Mouse (Mus musculus) brain, embryonic 14.5 days (tissue): ENCODE results near the gene Lsg1.

Experiments used
- CTCF ChIP-seq: fragments of 200-500 bp; IDR thresholded peaks from 2 replicates; pipeline ENCODE4 v1.5.1; 2012; ENCODE audit warnings: inconsistent platforms, mild to moderate bottlenecking, moderate library complexity, borderline replicate concordance; ENCODE audit not compliant: insufficient read depth, insufficient read length; ENCODE audit errors: extremely low read depth
- POLR2A ChIP-seq: fragments of 200-500 bp; IDR thresholded peaks from 2 replicates; pipeline ENCODE4 v1.6.1; 2012; ENCODE audit warnings: mild to moderate bottlenecking, inconsistent platforms, borderline replicate concordance; ENCODE audit not compliant: poor library complexity, insufficient read depth, insufficient read length, severe bottlenecking; ENCODE audit errors: extremely low read depth

DNA sequence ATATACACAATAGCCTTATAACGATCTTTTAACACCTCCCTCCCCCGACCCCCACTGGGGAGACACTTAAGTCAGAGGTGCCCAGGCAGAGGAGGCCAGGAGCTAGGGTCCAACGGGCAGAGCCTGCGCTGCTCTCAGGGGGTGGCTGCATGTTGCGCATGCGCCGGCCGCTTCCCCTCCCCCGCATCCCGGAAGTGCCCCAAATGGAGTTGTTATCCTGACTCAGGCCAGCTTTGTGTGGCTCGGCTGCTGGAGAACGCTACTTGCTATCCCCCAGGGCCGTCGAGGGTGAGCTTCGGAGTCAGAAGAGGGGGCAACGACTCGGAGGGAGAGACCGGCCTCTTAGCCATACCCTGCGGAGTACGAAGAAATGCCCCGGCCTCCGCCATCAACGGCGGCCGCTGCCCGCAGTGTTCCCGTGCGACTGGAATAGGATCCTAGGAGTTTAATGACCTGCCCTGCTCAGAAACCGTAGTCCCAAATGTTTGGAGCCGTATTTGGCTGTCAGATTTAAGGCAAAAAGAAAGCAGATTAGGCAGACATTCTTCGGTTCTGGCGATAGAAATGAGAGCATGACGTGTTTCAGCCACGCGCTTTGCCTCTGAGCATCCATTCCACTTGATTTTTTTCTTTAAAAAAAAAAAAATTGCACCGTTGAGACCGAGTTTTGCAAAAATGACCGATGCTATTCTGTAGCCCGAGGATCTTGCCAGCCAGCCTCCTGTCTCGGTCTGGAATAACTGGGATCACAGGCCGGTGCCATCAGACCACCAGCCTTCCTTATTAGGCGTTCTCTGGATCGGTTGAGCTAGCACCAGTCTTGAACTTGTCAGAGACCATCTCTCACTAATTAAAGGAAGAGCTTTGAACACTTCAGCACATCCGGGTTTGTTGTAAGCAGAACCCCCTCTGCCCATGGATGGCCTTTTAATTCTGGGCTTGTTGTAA, 76.6 kb downstream of the Lsg1 start:
- TF ChIP-seq CTCF, result no peak
- peak; percentile 61; the same call in 1 of the 2 replicates for TF ChIP-seq POLR2A
